Mouse (Mus musculus): ENCODE data around the gene Shroom3. TPM values are rescaled to one million over a fixed set of nuclear protein-coding genes. Genes with fewer than 3 reads are reported as not detected.
"Not testable (repeated sequence)": the region's sequence is repeated elsewhere in the genome, so short reads cannot be mapped to it uniquely, and the experiment has no call there.

Shroom3 gene
- polyA plus RNA-seq, 1 experiment from 2014 or later = 2.1 TPM

GRCm38 (mm10) chr5:92918866-92919265, 235.6 kb downstream of the Shroom3 start:
- peaks cover 31% of the 10 kb centered on the region for H3K4me1 ChIP-seq (replicated peaks)
- no peak for ATAC-seq (ENCODE audit: low FRiP score)
- no peaks in the 10 kb centered on the region for H3K36me3 ChIP-seq
- 0 out of 2 replicates have a peak overlapping the region, but pooled peaks have one; percentile 23 for H3K27ac ChIP-seq
- 19% methylated on average over 9 of the region's 9 CpGs for WGBS
- H3K9me3 ChIP-seq = no peaks in the 10 kb centered on the region
- no peaks in the 10 kb centered on the region for H3K27me3 ChIP-seq
- 0 out of 2 replicates have a peak overlapping the region, but pooled peaks have one; percentile 2 for H3K4me2 ChIP-seq
- H3K9ac ChIP-seq = peak overlapping the region; percentile 3; the same call in 1 of the 2 replicates
- H3K4me3 ChIP-seq = no peak overlapping the region

- Histone ChIP-seq H3K9me3 (no peaks in the 10 kb centered on the region), H3K4me1 (replicated peaks) (peaks cover 31% of the 10 kb centered on the region), H3K4me2 (no peak overlapping the region), H3K27ac (0 out of 2 replicates have a peak overlapping the region, but pooled peaks have one; percentile 23), H3K9ac (no peak overlapping the region), H3K27me3 (no peaks in the 10 kb centered on the region), H3K4me3 (no peak overlapping the region), H3K36me3 (no peaks in the 10 kb centered on the region)
- ATAC-seq (ENCODE audit: low FRiP score) = no peak
- 57% methylated on average over 14 of the region's 14 CpGs for WGBS
Observed at GRCm38 (mm10) chr5:92919390-92919789, 236.2 kb downstream of the Shroom3 start.

- Histone ChIP-seq H3K36me3 (no peaks in the 10 kb centered on the region), H3K4me3 (no peak overlapping the region), H3K4me2 (no peak overlapping the region), H3K9me3 (no peaks in the 10 kb centered on the region), H3K27me3 (no peaks in the 10 kb centered on the region), H3K9ac (no peak overlapping the region), H3K4me1 (replicated peaks) (peaks cover 27% of the 10 kb centered on the region), H3K27ac (no peak overlapping the region)
- ATAC-seq (ENCODE audit: low FRiP score) = no peak
- WGBS = 92% methylated on average over 8 of the region's 8 CpGs
Observed at GRCm38 (mm10) chr5:92920984-92921383, 237.7 kb downstream of the Shroom3 start.

GRCm38 (mm10) chr5:92921728-92922127, 238.5 kb downstream of the Shroom3 start:
- Histone ChIP-seq H3K4me1 (replicated peaks) (peaks cover 24% of the 10 kb centered on the region), H3K9me3 (no peaks in the 10 kb centered on the region), H3K4me3 (no peak overlapping the region), H3K27ac (no peak overlapping the region), H3K36me3 (no peaks in the 10 kb centered on the region), H3K9ac (no peak overlapping the region), H3K27me3 (no peaks in the 10 kb centered on the region), H3K4me2 (no peak overlapping the region)
- 82% methylated on average over 8 of the region's 8 CpGs for WGBS
- ATAC-seq (ENCODE audit: low FRiP score) = no peak

- not testable (repeated sequence) for H3K4me3 ChIP-seq; H3K27ac ChIP-seq; H3K27me3 ChIP-seq; H3K9me3 ChIP-seq; ATAC-seq (ENCODE audit: low FRiP score); H3K4me2 ChIP-seq; H3K9ac ChIP-seq; H3K36me3 ChIP-seq
- 97% methylated on average over 5 of the region's 5 CpGs for WGBS
- H3K4me1 ChIP-seq (replicated peaks) = peaks cover 24% of the 10 kb centered on the region
Observed at GRCm38 (mm10) chr5:92922981-92923380, 239.7 kb downstream of the Shroom3 start.

GRCm38 (mm10) chr5:92924851-92925477, 241.7 kb downstream of the Shroom3 start:
- ATAC-seq (ENCODE audit: low FRiP score) = peak; percentile 53
- no peaks in the 10 kb centered on the region for H3K36me3 ChIP-seq
- H3K27me3 ChIP-seq = no peaks in the 10 kb centered on the region
- H3K27ac ChIP-seq = peak overlapping the region; percentile 23; the same call in 1 of the 2 replicates
- peak overlapping the region; percentile 22 for H3K4me3 ChIP-seq
- WGBS = 10% methylated on average over 17 of the region's 17 CpGs
- H3K4me1 ChIP-seq (replicated peaks) = peaks cover 7% of the 10 kb centered on the region
- H3K9ac ChIP-seq = peak overlapping the region; percentile 19; the same call in 1 of the 2 replicates
- H3K9me3 ChIP-seq = no peaks in the 10 kb centered on the region
- peak overlapping the region; percentile 44 for H3K4me2 ChIP-seq

GRCm38 (mm10) chr5:92927667-92928066, 244.4 kb downstream of the Shroom3 start:
- Histone ChIP-seq H3K27me3 (no peaks in the 10 kb centered on the region), H3K9ac (no peak overlapping the region), H3K4me1 (replicated peaks) (peaks cover 22% of the 10 kb centered on the region), H3K4me3 (no peak overlapping the region), H3K9me3 (no peaks in the 10 kb centered on the region), H3K4me2 (no peak overlapping the region), H3K27ac (no peak overlapping the region), H3K36me3 (no peaks in the 10 kb centered on the region)
- 85% methylated on average over 10 of the region's 10 CpGs for WGBS
- ATAC-seq (ENCODE audit: low FRiP score) = no peak

GRCm38 (mm10) chr5:92930557-92930956, 247.3 kb downstream of the Shroom3 start:
- WGBS = 84% methylated on average over 6 of the region's 6 CpGs
- H3K9ac ChIP-seq = no peak overlapping the region
- no peak for ATAC-seq (ENCODE audit: low FRiP score)

GRCm38 (mm10) chr5:92931298-92931697, 248.1 kb downstream of the Shroom3 start:
- 58% methylated on average over 16 of the region's 16 CpGs for WGBS
- no peak for ATAC-seq (ENCODE audit: low FRiP score)
- no peaks in the 10 kb centered on the region for H3K27me3 ChIP-seq
- H3K4me1 ChIP-seq (replicated peaks) = peaks cover 32% of the 10 kb centered on the region
- no peak overlapping the region for H3K4me2 ChIP-seq
- H3K36me3 ChIP-seq = no peaks in the 10 kb centered on the region
- H3K9me3 ChIP-seq = no peaks in the 10 kb centered on the region
- no peak overlapping the region for H3K4me3 ChIP-seq
- H3K9ac ChIP-seq = no peak overlapping the region
- no peak overlapping the region for H3K27ac ChIP-seq

More at GRCm38 (mm10) chr5:92930557-92930956, 247.3 kb downstream of the Shroom3 start:
- Histone ChIP-seq H3K4me3 (no peak overlapping the region), H3K4me1 (replicated peaks) (peaks cover 32% of the 10 kb centered on the region), H3K9me3 (no peaks in the 10 kb centered on the region), H3K4me2 (no peak overlapping the region), H3K27ac (no peak overlapping the region), H3K27me3 (no peaks in the 10 kb centered on the region), H3K36me3 (no peaks in the 10 kb centered on the region)

GRCm38 (mm10) chr5:92933010-92933409, 249.8 kb downstream of the Shroom3 start:
- 77% methylated on average over 10 of the region's 10 CpGs for WGBS
- H3K9me3 ChIP-seq = no peaks in the 10 kb centered on the region
- H3K4me2 ChIP-seq = no peak overlapping the region
- H3K9ac ChIP-seq = no peak overlapping the region
- no peaks in the 10 kb centered on the region for H3K27me3 ChIP-seq
- ATAC-seq (ENCODE audit: low FRiP score) = no peak
- H3K4me3 ChIP-seq = no peak overlapping the region
- no peaks in the 10 kb centered on the region for H3K36me3 ChIP-seq
- H3K4me1 ChIP-seq (replicated peaks) = peaks cover 32% of the 10 kb centered on the region
- no peak overlapping the region for H3K27ac ChIP-seq

- 87% methylated on average over 7 of the region's 7 CpGs for WGBS
- no peak for ATAC-seq (ENCODE audit: low FRiP score)
- Histone ChIP-seq H3K36me3 (no peaks in the 10 kb centered on the region), H3K27me3 (no peaks in the 10 kb centered on the region), H3K9me3 (no peaks in the 10 kb centered on the region), H3K27ac (no peak overlapping the region), H3K4me2 (no peak overlapping the region), H3K4me1 (replicated peaks) (peaks cover 32% of the 10 kb centered on the region), H3K9ac (no peak overlapping the region), H3K4me3 (no peak overlapping the region)
Observed at GRCm38 (mm10) chr5:92933599-92934217, 250.5 kb downstream of the Shroom3 start.

GRCm38 (mm10) chr5:92934269-92934939, 251.2 kb downstream of the Shroom3 start:
- H3K4me1 ChIP-seq (replicated peaks) = peaks cover 32% of the 10 kb centered on the region

More at GRCm38 (mm10) chr5:92934269-92934939, 251.2 kb downstream of the Shroom3 start:
- no peak overlapping the region for H3K9ac ChIP-seq
- no peak overlapping the region for H3K4me2 ChIP-seq
- H3K9me3 ChIP-seq = no peaks in the 10 kb centered on the region
- H3K36me3 ChIP-seq = no peaks in the 10 kb centered on the region
- no peaks in the 10 kb centered on the region for H3K27me3 ChIP-seq
- H3K27ac ChIP-seq = no peak overlapping the region
- WGBS = 80% methylated on average over 7 of the region's 7 CpGs
- ATAC-seq (ENCODE audit: low FRiP score) = no peak
- no peak overlapping the region for H3K4me3 ChIP-seq
